Mouse (Mus musculus) layer of hippocampus, postnatal 36 days (tissue): ENCODE data around the gene Mef2c. TPM values are rescaled to one million over a fixed set of nuclear protein-coding genes. Genes with fewer than 3 reads are reported as not detected.

Experiments used
- DNase-seq, 2 experiments: peaks; one replicate each; pipeline ENCODE4 v3.0.0; 2022
- total RNA-seq, 2 experiments: library from RNA; stranded (reverse); gene quantifications; 2 replicates each; pipeline ENCODE4 v1.2.3; 2021

Mef2c gene
- total RNA-seq, 2 experiments from 2014 or later, result 105 to 122 TPM

DNA sequence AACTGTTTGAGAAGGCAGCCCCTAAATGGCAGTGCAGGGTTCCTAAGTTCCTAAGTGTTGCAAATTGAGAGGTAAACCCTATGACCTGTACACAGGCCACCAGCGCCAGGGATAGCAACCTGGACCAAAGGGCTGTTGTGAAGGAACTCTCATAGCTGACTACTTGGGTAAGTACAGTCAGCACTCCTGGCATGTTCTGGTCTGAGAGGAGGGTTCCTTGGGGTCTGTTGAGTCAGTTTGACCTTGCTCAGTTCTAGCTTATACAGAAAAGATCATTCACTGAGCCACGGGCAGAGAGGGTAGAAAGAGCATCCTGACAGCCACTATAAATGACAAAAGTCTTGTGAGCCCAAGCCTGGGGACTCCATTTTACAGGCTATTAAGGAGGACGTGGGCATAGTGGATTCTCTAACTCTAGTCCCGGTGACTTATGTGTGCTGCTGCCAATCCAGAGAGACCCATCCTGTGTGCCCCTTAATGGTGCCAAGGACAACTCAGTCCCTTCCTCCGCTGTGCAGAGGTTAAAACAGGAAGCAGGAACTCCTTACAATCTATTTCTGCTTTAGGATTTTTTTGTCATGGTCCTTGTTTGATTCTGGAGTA is 209.0 kb downstream of the Mef2c start:
- DNase-seq, result peak in 1 of 2 experiments; percentile 19

DNA sequence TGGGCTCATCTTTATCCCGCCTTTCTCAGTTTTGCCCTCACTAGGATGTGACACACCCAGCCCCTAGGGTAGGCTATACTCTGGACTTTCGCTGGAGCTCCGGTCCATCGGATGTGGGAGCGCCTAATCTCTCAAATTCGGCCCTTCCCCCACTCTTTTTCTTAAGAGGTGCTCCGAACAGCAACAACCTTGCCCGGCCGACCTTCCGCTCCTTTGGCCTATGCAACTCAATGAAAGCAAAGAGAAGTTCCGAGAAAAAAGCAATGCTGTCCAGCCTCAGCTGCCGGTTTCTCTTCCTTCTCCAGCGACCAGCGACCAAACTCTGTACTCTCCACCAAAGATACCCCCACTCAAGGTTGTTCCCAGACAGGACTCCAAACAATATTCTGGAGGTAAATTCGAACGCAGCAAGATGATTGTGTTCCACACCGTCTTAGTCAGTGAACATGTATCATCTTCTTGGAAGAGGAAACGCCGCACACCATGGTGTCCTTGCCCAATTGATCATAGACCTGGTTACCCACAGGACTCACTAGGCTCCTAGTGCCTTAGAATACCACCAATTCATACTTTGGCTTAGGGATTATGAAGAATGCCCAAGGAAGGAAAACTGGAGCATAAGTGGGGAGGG is 209.9 kb downstream of the Mef2c start:
- peak; percentile 25 to 33 for DNase-seq

DNA sequence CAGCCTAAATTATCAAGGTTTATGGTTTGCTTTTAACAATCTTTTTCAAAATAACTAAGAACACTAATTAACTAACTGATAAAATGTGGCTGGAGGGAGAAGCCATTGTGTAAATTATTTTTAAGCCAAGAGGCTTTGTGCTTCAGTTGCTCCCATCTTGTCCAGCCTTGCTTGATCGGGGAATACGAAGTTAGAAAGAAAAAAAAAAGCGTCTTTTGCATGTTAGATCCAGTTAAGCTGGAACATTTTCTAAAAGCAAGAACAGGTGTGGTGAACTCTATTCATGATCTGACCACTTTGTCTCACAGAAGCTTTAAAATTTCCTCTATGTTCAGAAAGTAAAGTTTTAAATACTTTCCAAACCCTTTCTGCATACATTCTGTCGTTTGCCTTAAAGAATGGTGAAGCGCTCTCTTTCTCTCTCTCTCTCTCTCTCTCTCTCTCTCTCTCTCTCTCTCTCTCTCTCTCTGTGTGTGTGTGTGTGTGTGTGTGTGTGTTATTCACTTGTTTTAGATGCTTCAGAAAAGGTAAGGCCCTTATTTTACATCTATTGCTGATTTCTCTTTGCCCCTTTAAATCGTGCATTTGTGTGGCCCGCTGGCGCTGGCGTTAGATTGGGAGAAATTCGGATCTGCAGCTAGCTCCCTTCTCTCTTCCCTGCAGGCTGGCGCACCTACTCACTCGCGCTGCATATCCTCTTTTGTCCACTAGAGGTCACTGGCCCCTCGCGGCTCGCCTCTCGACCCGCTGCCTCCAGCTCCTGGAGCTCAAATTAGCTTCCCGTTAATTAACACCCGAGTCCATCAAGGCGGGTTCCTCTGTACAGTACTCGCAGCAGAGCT is 210.9 kb downstream of the Mef2c start:
- peak; percentile 96 to 97 for DNase-seq

DNA sequence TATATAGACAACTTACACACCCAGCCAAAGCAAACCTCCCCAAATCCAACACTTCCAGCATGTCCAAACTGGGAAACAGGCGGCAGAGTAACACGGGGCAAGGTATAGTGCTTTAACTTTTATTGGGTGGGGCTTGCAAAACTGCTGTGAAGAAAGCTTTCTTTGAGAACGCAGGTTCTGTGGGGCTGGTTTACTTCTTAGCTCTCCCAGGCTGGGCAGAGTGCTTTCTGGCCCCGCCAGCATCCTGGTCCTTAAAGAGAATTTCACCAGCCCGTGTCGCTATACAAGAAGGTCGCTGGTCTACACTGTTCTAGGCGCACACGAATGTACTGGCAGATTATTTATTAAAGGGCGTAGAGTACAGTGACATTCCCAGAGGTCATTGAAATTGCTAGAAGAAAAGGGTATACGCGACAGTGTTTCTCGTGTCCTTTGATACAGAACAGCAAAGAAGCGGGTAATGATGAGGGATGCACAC is 211.5 kb downstream of the Mef2c start:
- no peak for DNase-seq

DNA sequence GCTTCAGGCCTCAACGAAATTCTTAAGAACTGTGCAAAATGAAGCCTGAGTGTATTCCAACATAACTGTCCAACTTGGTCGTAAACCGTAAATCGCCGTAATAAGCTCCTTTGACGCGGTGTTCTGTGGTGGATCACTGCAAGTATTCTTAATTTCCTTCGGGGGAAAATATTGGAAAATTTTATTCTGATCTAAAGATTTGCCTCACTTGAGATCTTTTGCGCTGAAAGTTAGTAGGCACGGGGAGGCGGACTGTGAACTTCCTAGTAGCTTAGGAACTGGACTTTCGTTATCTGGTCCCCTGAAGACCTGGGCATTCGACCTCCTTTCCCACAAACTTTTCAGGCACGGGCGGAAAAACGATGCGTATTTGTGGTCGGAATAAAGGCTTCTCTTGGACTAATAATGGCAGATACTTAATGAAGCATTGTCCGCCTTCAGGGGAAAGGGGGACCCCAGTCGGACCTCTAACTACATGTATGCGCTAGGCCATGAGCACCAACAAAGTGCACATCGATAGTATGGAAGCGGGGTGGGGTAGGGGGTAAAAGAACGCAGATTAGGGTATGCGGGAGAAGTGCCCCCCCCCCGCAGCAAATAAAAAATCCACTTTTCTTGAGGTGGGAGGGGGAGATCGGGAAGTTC is 212.3 kb downstream of the Mef2c start:
- peak; percentile 14 to 28 for DNase-seq
